Mouse (Mus musculus) forebrain, embryonic 10.5 days (tissue): ENCODE data around the gene Rpl23a. TPM values are rescaled to one million over a fixed set of nuclear protein-coding genes. Genes with fewer than 3 reads are reported as not detected.
"Not testable (repeated sequence)": the region's sequence is repeated elsewhere in the genome, so short reads cannot be mapped to it uniquely, and the experiment has no call there.

Experiments used
- DNase-seq: peaks from one replicate; pipeline ENCODE4 v3.0.0-alpha.2; 2017; ENCODE audit warnings: low spot score; ENCODE audit errors: extremely low spot score
- H3K27ac ChIP-seq: fragments of 300-500 bp; sonication (generic); 2 replicates; pipeline ENCODE4 v1.5.1; 2016; ENCODE audit warnings: mild to moderate bottlenecking
- H3K27me3 ChIP-seq: fragments of 300-500 bp; sonication (generic); 2 replicates; pipeline ENCODE4 v1.6.1; 2016; ENCODE audit warnings: mild to moderate bottlenecking; ENCODE audit not compliant: poor library complexity, severe bottlenecking
- H3K36me3 ChIP-seq: fragments of 300-500 bp; sonication (generic); replicated peaks from 2 replicates; pipeline ENCODE4 v1.6.1; 2016; ENCODE audit warnings: mild to moderate bottlenecking, moderate library complexity
- H3K4me1 ChIP-seq: fragments of 300-500 bp; sonication (generic); 2 replicates; pipeline ENCODE4 v1.6.1; 2016
- H3K4me3 ChIP-seq: fragments of 300-500 bp; sonication (generic); 2 replicates; pipeline ENCODE4 v1.5.1; 2016; ENCODE audit warnings: mild to moderate bottlenecking, moderate library complexity
- H3K9me3 ChIP-seq: fragments of 300-500 bp; sonication (generic); 2 replicates; pipeline ENCODE4 v1.6.1; 2016; ENCODE audit warnings: mild to moderate bottlenecking, moderate library complexity
- WGBS: fragments of 180-500 bp; shearing (Covaris S2); methylation state at CpG from one replicate; pipeline ENCODE4 v1.1.7; 2016; 5-methylcytosine and 5-hydroxymethylcytosine counted together
- microRNA-seq: library from miRNA; unstranded; fragments of <30 nt; microRNA quantifications from one replicate; pipeline ENCODE4, GENCODE M21; 2017
- polyA plus RNA-seq: library from polyadenylated mRNA; unstranded; fragments of >200 nt; fragmentation: Nextera tagmentation; extraction: Ambion mirVana; gene quantifications from 2 replicates; pipeline ENCODE4 v1.2.1, GENCODE M21; 2016

Gene Rpl23a
- polyA plus RNA-seq, 1 experiment from 2014 or later: 1,073 TPM

GRCm38 (mm10) chr11:78143520-78143919 lies 39.9 kb downstream of the Rpl23a start:
- no peak for DNase-seq
- Histone ChIP-seq H3K9me3 (no peaks in the 10 kb centered on the region), H3K27ac (no peak overlapping the region), H3K27me3 (no peaks in the 10 kb centered on the region), H3K36me3 (peaks cover 58% of the 10 kb centered on the region), H3K4me1 (no peaks in the 10 kb centered on the region), H3K4me3 (no peak overlapping the region)
- WGBS: 90% methylated on average over 2 of the region's 2 CpGs

GRCm38 (mm10) chr11:78140665-78141064 lies 42.7 kb downstream of the Rpl23a start:
- H3K36me3 ChIP-seq: peaks cover 29% of the 10 kb centered on the region
- no peaks in the 10 kb centered on the region for H3K27me3 ChIP-seq
- no peak for DNase-seq
- no peaks in the 10 kb centered on the region for H3K9me3 ChIP-seq
- 83% methylated on average over 5 of the region's 5 CpGs for WGBS
- 0 out of 2 replicates have a peak, but pooled peaks cover 4% of the 10 kb centered on the region for H3K4me1 ChIP-seq
- H3K27ac ChIP-seq: no peak overlapping the region
- no peak overlapping the region for H3K4me3 ChIP-seq

- no peak for DNase-seq
- no peaks in the 10 kb centered on the region for H3K9me3 ChIP-seq
- H3K27ac ChIP-seq: no peak overlapping the region
- H3K4me1 ChIP-seq: 0 out of 2 replicates have a peak, but pooled peaks cover 4% of the 10 kb centered on the region
- 92% methylated on average over 3 of the region's 3 CpGs for WGBS
- H3K4me3 ChIP-seq: no peak overlapping the region
- H3K27me3 ChIP-seq: no peaks in the 10 kb centered on the region
- H3K36me3 ChIP-seq: peaks cover 5% of the 10 kb centered on the region
Observed at GRCm38 (mm10) chr11:78138023-78138422, 45.4 kb downstream of the Rpl23a start.

- no peak for DNase-seq
- 80% methylated on average over 4 of the region's 4 CpGs for WGBS
- Histone ChIP-seq H3K36me3 (peaks cover 2% of the 10 kb centered on the region; the same call in 1 of the 2 replicates), H3K4me1 (0 out of 2 replicates have a peak, but pooled peaks cover 4% of the 10 kb centered on the region), H3K4me3 (no peak overlapping the region), H3K27ac (no peak overlapping the region), H3K27me3 (no peaks in the 10 kb centered on the region), H3K9me3 (no peaks in the 10 kb centered on the region)
Observed at GRCm38 (mm10) chr11:78137584-78137983, 45.8 kb downstream of the Rpl23a start.

GRCm38 (mm10) chr11:78136132-78136531 lies 47.3 kb downstream of the Rpl23a start:
- 94% methylated on average over 1 of the region's 1 CpGs for WGBS
- Histone ChIP-seq H3K27me3 (no peaks in the 10 kb centered on the region), H3K9me3 (no peaks in the 10 kb centered on the region), H3K27ac (no peak overlapping the region), H3K4me1 (0 out of 2 replicates have a peak, but pooled peaks cover 4% of the 10 kb centered on the region), H3K4me3 (no peak overlapping the region), H3K36me3 (peaks cover 11% of the 10 kb centered on the region)
- no peak for DNase-seq

- WGBS: 94% methylated on average over 7 of the region's 7 CpGs
- H3K4me1 ChIP-seq: not testable (repeated sequence)
Observed at GRCm38 (mm10) chr11:78135314-78135713, 48.1 kb downstream of the Rpl23a start.

GRCm38 (mm10) chr11:78134344-78134743 lies 49.0 kb downstream of the Rpl23a start:
- Histone ChIP-seq H3K9me3 (no peaks in the 10 kb centered on the region), H3K4me3 (no peak overlapping the region), H3K36me3 (peaks cover 23% of the 10 kb centered on the region), H3K27ac (no peak overlapping the region), H3K27me3 (no peaks in the 10 kb centered on the region), H3K4me1 (0 out of 2 replicates have a peak, but pooled peaks cover 4% of the 10 kb centered on the region)
- no peak for DNase-seq
- 82% methylated on average over 3 of the region's 3 CpGs for WGBS

More at GRCm38 (mm10) chr11:78135314-78135713, 48.1 kb downstream of the Rpl23a start:
- H3K4me3 ChIP-seq, H3K27me3 ChIP-seq, DNase-seq, H3K9me3 ChIP-seq, H3K27ac ChIP-seq: not testable (repeated sequence)
- H3K36me3 ChIP-seq: peaks cover 17% of the 10 kb centered on the region

GRCm38 (mm10) chr11:78133915-78134314 lies 49.5 kb downstream of the Rpl23a start:
- 97% methylated on average over 6 of the region's 6 CpGs for WGBS
- peaks cover 27% of the 10 kb centered on the region for H3K36me3 ChIP-seq

More at GRCm38 (mm10) chr11:78133915-78134314, 49.5 kb downstream of the Rpl23a start:
- Histone ChIP-seq H3K4me3 (no peak overlapping the region), H3K27me3 (no peaks in the 10 kb centered on the region), H3K27ac (no peak overlapping the region), H3K9me3 (no peaks in the 10 kb centered on the region), H3K4me1 (0 out of 2 replicates have a peak, but pooled peaks cover 4% of the 10 kb centered on the region)
- DNase-seq: no peak

Small RNA genes lying within 50 kb of the gene (microRNA-seq; reads per million reads assigned to microRNA genes)
- not detected for gene Mir7653

Other genes starting within 250 kb of the Rpl23a start
- 17.0 and 20.7 TPM in 2 replicates for gene Phf12, start 200.8 kb downstream of the Rpl23a start, polyA plus RNA-seq
- gene Dhrs13, start 151.3 kb downstream of the Rpl23a start, polyA plus RNA-seq: 14.4 and 17.1 TPM in 2 replicates
- 72.5 and 72.7 TPM in 2 replicates for gene Flot2, start 145.7 kb downstream of the Rpl23a start, polyA plus RNA-seq
- 39.7 and 40.7 TPM in 2 replicates for gene Eral1, start 103.2 kb downstream of the Rpl23a start, polyA plus RNA-seq
- 24.2 and 24.6 TPM in 2 replicates for gene Fam222b, start 88.9 kb downstream of the Rpl23a start, polyA plus RNA-seq
- 97.6 and 104 TPM in 2 replicates for gene Traf4, start 18.0 kb downstream of the Rpl23a start, polyA plus RNA-seq
- gene Nek8, start 6.9 kb downstream of the Rpl23a start, polyA plus RNA-seq: 10.6 and 11.7 TPM in 2 replicates
- 10.0 and 11.3 TPM in 2 replicates for gene Tlcd1, start 6.9 kb downstream of the Rpl23a start, polyA plus RNA-seq
- gene Rab34, start 4.8 kb upstream of the Rpl23a start, polyA plus RNA-seq: 70.7 and 73.3 TPM in 2 replicates
- gene Proca1, start 9.8 kb upstream of the Rpl23a start, polyA plus RNA-seq: 0.91 and 1.5 TPM in 2 replicates
- 42.9 and 43.3 TPM in 2 replicates for gene Sdf2, start 62.2 kb upstream of the Rpl23a start, polyA plus RNA-seq
- 37.1 and 39.2 TPM in 2 replicates for gene Supt6, start 62.4 kb upstream of the Rpl23a start, polyA plus RNA-seq
- 72.5 and 72.7 TPM in 2 replicates for gene 2610507B11Rik, start 78.2 kb upstream of the Rpl23a start, polyA plus RNA-seq
- 0.26 and 0.52 TPM in 2 replicates for gene BC030499, start 107.3 kb upstream of the Rpl23a start, polyA plus RNA-seq
- 74.9 and 76.6 TPM in 2 replicates for gene Spag5, start 117.9 kb upstream of the Rpl23a start, polyA plus RNA-seq
- 2.7 and 3.3 TPM in 2 replicates for gene Aldoc, start 139.4 kb upstream of the Rpl23a start, polyA plus RNA-seq
- gene Pigs, start 144.8 kb upstream of the Rpl23a start, polyA plus RNA-seq: 76.3 and 77.5 TPM in 2 replicates
- 60.2 and 62.8 TPM in 2 replicates for gene Unc119, start 159.9 kb upstream of the Rpl23a start, polyA plus RNA-seq
- not detected in 2 replicates for gene Foxn1, start 203.0 kb upstream of the Rpl23a start, polyA plus RNA-seq
- not detected in 2 replicates for gene Slc13a2, start 238.6 kb upstream of the Rpl23a start, polyA plus RNA-seq